Mouse (Mus musculus) ES-Bruce4 (cell line): Measurements from ENCODE around the gene Zfp346.

Source experiments
- CTCF ChIP-seq: IDR thresholded peaks from one replicate; pipeline ENCODE4 v1.8.1; 2011; ENCODE audit warnings: low read depth, low read length
- EP300 ChIP-seq: IDR thresholded peaks from 2 replicates; pipeline ENCODE4 v1.6.1; 2011; ENCODE audit warnings: low read depth, low read length; ENCODE audit not compliant: insufficient read depth
- POLR2A ChIP-seq: IDR thresholded peaks from one replicate; pipeline ENCODE4 v1.8.1; 2011; ENCODE audit warnings: low read length; ENCODE audit not compliant: insufficient read depth

- TF ChIP-seq CTCF: no peak
- no peak for TF ChIP-seq EP300
- TF ChIP-seq POLR2A: no peak
These were observed 2.7 kb upstream of the Zfp346 start for GRCm38 (mm10) chr13:55102366-55102765.
